Mouse (Mus musculus) heart, embryonic 14.5 days (tissue): ENCODE measurements around the gene Plcb1. TPM values are rescaled to one million over a fixed set of nuclear protein-coding genes. Genes with fewer than 3 reads are reported as not detected.

Experiments used
- ATAC-seq: fragments of 200-750 bp; cut with Nextera tagmentation; 2 replicates; pipeline ENCODE4 v1.8.0; 2017; ENCODE audit warnings: low read depth, moderate TSS enrichment; ENCODE audit not compliant: insufficient number of reproducible peaks, insufficient read depth, low FRiP score
- H3K27ac ChIP-seq, 2 experiments: fragments of 200-500 bp in 1 of 2; fragments of 300-500 bp in 1 of 2; sonication (generic) in 1 of 2; replicated peaks in 1 of 2; 2 replicates each; pipeline ENCODE4 v1.5.1; 2012 to 2014; ENCODE audit warnings: low read depth in 2 of 2, low read length in 2 of 2, control low read depth in 1 of 2, mild to moderate bottlenecking in 1 of 2, mixed read lengths in 1 of 2; ENCODE audit not compliant: control insufficient read depth in 1 of 2, insufficient read depth in 1 of 2
- H3K27me3 ChIP-seq: fragments of 300-500 bp; sonication (generic); 2 replicates; pipeline ENCODE4 v1.6.1; 2014; ENCODE audit warnings: mild to moderate bottlenecking, low read length, control low read depth; ENCODE audit not compliant: control insufficient read depth, insufficient read depth
- H3K36me3 ChIP-seq: fragments of 300-500 bp; sonication (generic); 2 replicates; pipeline ENCODE4 v1.6.1; 2014; ENCODE audit warnings: mild to moderate bottlenecking, control low read depth, low read length, mixed read lengths; ENCODE audit not compliant: control insufficient read depth, insufficient read depth
- H3K4me1 ChIP-seq, 2 experiments: fragments of 200-500 bp in 1 of 2; fragments of 300-500 bp in 1 of 2; sonication (generic) in 1 of 2; 2 replicates each; pipeline ENCODE4 v1.6.1; 2012 to 2014; ENCODE audit warnings: low read length in 2 of 2, control low read depth in 1 of 2, mixed read lengths in 1 of 2; ENCODE audit not compliant: control insufficient read depth in 2 of 2, insufficient read depth in 2 of 2
- H3K4me2 ChIP-seq: fragments of 300-500 bp; sonication (generic); 2 replicates; pipeline ENCODE4 v1.6.1; 2014; ENCODE audit warnings: mild to moderate bottlenecking, low read length
- H3K4me3 ChIP-seq, 2 experiments: fragments of 200-500 bp in 1 of 2; fragments of 300-500 bp in 1 of 2; sonication (generic) in 1 of 2; 2 replicates each; pipeline ENCODE4 v1.5.1; 2012 to 2014; ENCODE audit warnings: low read length in 2 of 2, mild to moderate bottlenecking in 2 of 2, control low read depth in 1 of 2, low read depth in 1 of 2, moderate library complexity in 1 of 2; ENCODE audit not compliant: control insufficient read depth in 1 of 2, insufficient read depth in 1 of 2
- H3K9ac ChIP-seq: fragments of 300-500 bp; sonication (generic); 2 replicates; pipeline ENCODE4 v1.6.1; 2014; ENCODE audit warnings: mild to moderate bottlenecking, low read length
- H3K9me3 ChIP-seq: fragments of 300-500 bp; sonication (generic); 2 replicates; pipeline ENCODE4 v1.6.1; 2016; ENCODE audit warnings: low read length, control low read depth; ENCODE audit not compliant: control insufficient read depth
- WGBS: fragments of 180-500 bp; shearing (Covaris S2); extraction: QIAGEN DNeasy Blood & Tissue Kit; methylation state at CpG from one replicate; pipeline ENCODE4 v1.1.7; 2014; 5-methylcytosine and 5-hydroxymethylcytosine counted together
- polyA plus RNA-seq: library from polyadenylated mRNA; unstranded; fragments of >200 nt; fragmentation: Nextera tagmentation; extraction: Ambion mirVana; gene quantifications from 2 replicates; pipeline ENCODE4 v1.2.1, GENCODE M21; 2014

Gene Plcb1
- polyA plus RNA-seq, 1 experiment from 2014 or later = 5.5 TPM

- H3K36me3 ChIP-seq = no peaks in the 10 kb centered on the region
- H3K4me1 ChIP-seq = peaks cover 2 to 7% of the 10 kb centered on the region in 2 experiments; a peak in 3 of 4 replicates
- ATAC-seq = no peak
- H3K9me3 ChIP-seq = no peaks in the 10 kb centered on the region
- H3K4me2 ChIP-seq = no peak overlapping the region
- no peaks in the 10 kb centered on the region for H3K27me3 ChIP-seq
- H3K4me3 ChIP-seq = no peak overlapping the region
- no peak overlapping the region for H3K27ac ChIP-seq
- no peak overlapping the region for H3K9ac ChIP-seq
Observed at GRCm38 (mm10) chr2:134929452-134929851, 143.6 kb downstream of the Plcb1 start.

- WGBS = 79% methylated on average over 4 of the region's 4 CpGs
- no peaks in the 10 kb centered on the region for H3K27me3 ChIP-seq
- ATAC-seq = no peak
- H3K9me3 ChIP-seq = no peaks in the 10 kb centered on the region
- no peaks in the 10 kb centered on the region for H3K36me3 ChIP-seq
- no peak overlapping the region for H3K4me3 ChIP-seq
- H3K9ac ChIP-seq = no peak overlapping the region
- peaks cover 2 to 7% of the 10 kb centered on the region in 2 experiments; a peak in 3 of 4 replicates for H3K4me1 ChIP-seq
- H3K4me2 ChIP-seq = no peak overlapping the region
- H3K27ac ChIP-seq = no peak overlapping the region
Observed at GRCm38 (mm10) chr2:134930961-134931360, 145.1 kb downstream of the Plcb1 start.

- no peaks in the 10 kb centered on the region for H3K36me3 ChIP-seq
- ATAC-seq = no peak
- no peak overlapping the region for H3K9ac ChIP-seq
- H3K4me2 ChIP-seq = no peak overlapping the region
- no peaks in the 10 kb centered on the region for H3K9me3 ChIP-seq
- no peak overlapping the region for H3K4me3 ChIP-seq
- no peaks in the 10 kb centered on the region for H3K27me3 ChIP-seq
- 0 out of 4 replicates have a peak, but pooled peaks cover 0 to under 1% of the 10 kb centered on the region in 2 experiments for H3K4me1 ChIP-seq
- H3K27ac ChIP-seq = no peak overlapping the region
- 89% methylated on average over 5 of the region's 5 CpGs for WGBS
Observed at GRCm38 (mm10) chr2:134931756-134932421, 146.0 kb downstream of the Plcb1 start.

GRCm38 (mm10) chr2:134935469-134935868 is 149.6 kb downstream of the Plcb1 start:
- H3K27me3 ChIP-seq = no peaks in the 10 kb centered on the region
- H3K9ac ChIP-seq = no peak overlapping the region
- no peak overlapping the region for H3K4me2 ChIP-seq
- no peaks in the 10 kb centered on the region for H3K9me3 ChIP-seq
- ATAC-seq = no peak
- no peaks in the 10 kb centered on the region for H3K4me1 ChIP-seq
- no peak overlapping the region for H3K27ac ChIP-seq
- no peaks in the 10 kb centered on the region for H3K36me3 ChIP-seq
- 91% methylated on average over 2 of the region's 2 CpGs for WGBS
- H3K4me3 ChIP-seq = no peak overlapping the region

GRCm38 (mm10) chr2:134935970-134936649 is 150.2 kb downstream of the Plcb1 start:
- Histone ChIP-seq H3K27me3 (no peaks in the 10 kb centered on the region), H3K9ac (no peak overlapping the region), H3K36me3 (no peaks in the 10 kb centered on the region), H3K4me1 (no peaks in the 10 kb centered on the region), H3K4me3 (no peak overlapping the region), H3K4me2 (no peak overlapping the region), H3K27ac (no peak overlapping the region), H3K9me3 (no peaks in the 10 kb centered on the region)
- 75% methylated on average over 6 of the region's 6 CpGs for WGBS
- no peak for ATAC-seq

- Histone ChIP-seq H3K27ac (no peak overlapping the region), H3K27me3 (no peaks in the 10 kb centered on the region), H3K9ac (no peak overlapping the region), H3K4me3 (no peak overlapping the region), H3K9me3 (no peaks in the 10 kb centered on the region), H3K36me3 (no peaks in the 10 kb centered on the region), H3K4me2 (no peak overlapping the region), H3K4me1 (no peaks in the 10 kb centered on the region)
- no peak for ATAC-seq
- WGBS = 43% methylated on average over 1 of the region's 1 CpGs
Observed at GRCm38 (mm10) chr2:134937666-134938065, 151.8 kb downstream of the Plcb1 start.

- no peak for ATAC-seq
- Histone ChIP-seq H3K9ac (no peak overlapping the region), H3K27ac (no peak overlapping the region), H3K4me3 (no peak overlapping the region), H3K9me3 (no peaks in the 10 kb centered on the region), H3K27me3 (no peaks in the 10 kb centered on the region), H3K4me1 (no peaks in the 10 kb centered on the region), H3K4me2 (no peak overlapping the region), H3K36me3 (no peaks in the 10 kb centered on the region)
- 88% methylated on average over 4 of the region's 4 CpGs for WGBS
Observed at GRCm38 (mm10) chr2:134942039-134942438, 156.2 kb downstream of the Plcb1 start.
